Mouse (Mus musculus): ENCODE data around the gene Arhgap30. TPM values are rescaled to one million over a fixed set of nuclear protein-coding genes. Genes with fewer than 3 reads are reported as not detected.

The Arhgap30 gene
- polyA plus RNA-seq, 1 experiment from 2014 or later = 1.5 TPM

- H3K27ac ChIP-seq = no peak overlapping the region
- no peaks in the 10 kb centered on the region for H3K27me3 ChIP-seq
- no peak overlapping the region for H3K9ac ChIP-seq
- ATAC-seq (ENCODE audit: low FRiP score, low read depth) = no peak
- no peaks in the 10 kb centered on the region for H3K36me3 ChIP-seq
- no peak overlapping the region for H3K4me3 ChIP-seq
- WGBS = 75% methylated on average over 5 of the region's 5 CpGs
- no peaks in the 10 kb centered on the region for H3K4me1 ChIP-seq
- H3K9me3 ChIP-seq = no peaks in the 10 kb centered on the region
- no peak overlapping the region for H3K4me2 ChIP-seq (replicated peaks)
Measured at GRCm38 (mm10) chr1:171452923-171453322, 64.2 kb downstream of the Arhgap30 start.

- H3K27me3 ChIP-seq = no peaks in the 10 kb centered on the region
- no peak overlapping the region for H3K4me3 ChIP-seq
- H3K27ac ChIP-seq = no peak overlapping the region
- H3K4me1 ChIP-seq = peaks cover 5% of the 10 kb centered on the region; the same call in 1 of the 2 replicates
- 73% methylated on average over 6 of the region's 6 CpGs for WGBS
- no peak overlapping the region for H3K4me2 ChIP-seq (replicated peaks)
- ATAC-seq (ENCODE audit: low FRiP score, low read depth) = 0 out of 2 replicates have a peak, but pooled peaks have one; percentile 15
- no peaks in the 10 kb centered on the region for H3K9me3 ChIP-seq
- no peaks in the 10 kb centered on the region for H3K36me3 ChIP-seq
- no peak overlapping the region for H3K9ac ChIP-seq
Measured at GRCm38 (mm10) chr1:171454926-171455325, 66.2 kb downstream of the Arhgap30 start.

- peaks cover 8% of the 10 kb centered on the region; the same call in 1 of the 2 replicates for H3K4me1 ChIP-seq
- 0 out of 2 replicates have a peak, but pooled peaks cover 4% of the 10 kb centered on the region for H3K36me3 ChIP-seq
- H3K9ac ChIP-seq = no peak overlapping the region
- H3K4me2 ChIP-seq (replicated peaks) = no peak overlapping the region
- H3K4me3 ChIP-seq = no peak overlapping the region
- no peak overlapping the region for H3K27ac ChIP-seq
- WGBS = 97% methylated on average over 1 of the region's 1 CpGs
- no peaks in the 10 kb centered on the region for H3K9me3 ChIP-seq
- no peaks in the 10 kb centered on the region for H3K27me3 ChIP-seq
- ATAC-seq (ENCODE audit: low FRiP score, low read depth) = no peak
Measured at GRCm38 (mm10) chr1:171457568-171457967, 68.8 kb downstream of the Arhgap30 start.

GRCm38 (mm10) chr1:171459791-171460190, 71.0 kb downstream of the Arhgap30 start:
- no peaks in the 10 kb centered on the region for H3K9me3 ChIP-seq
- H3K4me2 ChIP-seq (replicated peaks) = no peak overlapping the region
- H3K27me3 ChIP-seq = no peaks in the 10 kb centered on the region
- peaks cover 8% of the 10 kb centered on the region; the same call in 1 of the 2 replicates for H3K4me1 ChIP-seq
- H3K4me3 ChIP-seq = no peak overlapping the region
- H3K36me3 ChIP-seq = 0 out of 2 replicates have a peak, but pooled peaks cover 4% of the 10 kb centered on the region
- 34% methylated on average over 5 of the region's 5 CpGs for WGBS
- H3K9ac ChIP-seq = no peak overlapping the region; the same call in 1 of the 2 replicates
- H3K27ac ChIP-seq = no peak overlapping the region
- no peak for ATAC-seq (ENCODE audit: low FRiP score, low read depth)

Other genes with a start within 250 kb of the Arhgap30 start
- 224 and 236 TPM in 2 replicates for gene Sdhc, start 238.4 kb upstream of the Arhgap30 start, polyA plus RNA-seq (2015; fragmentation: Nextera tagmentation; extraction: Ambion mirVana)
- gene Mpz, start 238.2 kb upstream of the Arhgap30 start, polyA plus RNA-seq (2015; fragmentation: Nextera tagmentation; extraction: Ambion mirVana) = 5.0 and 6.8 TPM in 2 replicates
- 2.8 and 3.3 TPM in 2 replicates for gene Pcp4l1, start 192.7 kb upstream of the Arhgap30 start, polyA plus RNA-seq (2015; fragmentation: Nextera tagmentation; extraction: Ambion mirVana)
- gene Nr1i3, start 175.0 kb upstream of the Arhgap30 start, polyA plus RNA-seq (2015; fragmentation: Nextera tagmentation; extraction: Ambion mirVana) = 0.19 and 0.25 TPM in 2 replicates
- gene Tomm40l, start 166.4 kb upstream of the Arhgap30 start, polyA plus RNA-seq (2015; fragmentation: Nextera tagmentation; extraction: Ambion mirVana) = 32.3 and 34.4 TPM in 2 replicates
- gene Apoa2, start 163.9 kb upstream of the Arhgap30 start, polyA plus RNA-seq (2015; fragmentation: Nextera tagmentation; extraction: Ambion mirVana) = 2.0 and 15.7 TPM in 2 replicates
- 37.8 and 39.1 TPM in 2 replicates for gene Fcer1g, start 154.6 kb upstream of the Arhgap30 start, polyA plus RNA-seq (2015; fragmentation: Nextera tagmentation; extraction: Ambion mirVana)
- gene Adamts4, start 138.5 kb upstream of the Arhgap30 start, polyA plus RNA-seq (2015; fragmentation: Nextera tagmentation; extraction: Ambion mirVana) = 12.7 and 14.3 TPM in 2 replicates
- 253 and 254 TPM in 2 replicates for gene Ndufs2, start 137.6 kb upstream of the Arhgap30 start, polyA plus RNA-seq (2015; fragmentation: Nextera tagmentation; extraction: Ambion mirVana)
- gene B4galt3, start 118.6 kb upstream of the Arhgap30 start, polyA plus RNA-seq (2015; fragmentation: Nextera tagmentation; extraction: Ambion mirVana) = 86.2 and 94.0 TPM in 2 replicates
- gene Ppox, start 107.8 kb upstream of the Arhgap30 start, polyA plus RNA-seq (2015; fragmentation: Nextera tagmentation; extraction: Ambion mirVana) = 69.7 and 77.4 TPM in 2 replicates
- 126 TPM in 2 replicates for gene Usp21, start 101.0 kb upstream of the Arhgap30 start, polyA plus RNA-seq (2015; fragmentation: Nextera tagmentation; extraction: Ambion mirVana)
- 110 and 116 TPM in 2 replicates for gene Ufc1, start 93.9 kb upstream of the Arhgap30 start, polyA plus RNA-seq (2015; fragmentation: Nextera tagmentation; extraction: Ambion mirVana)
- gene Dedd, start 59.8 kb upstream of the Arhgap30 start, polyA plus RNA-seq (2015; fragmentation: Nextera tagmentation; extraction: Ambion mirVana) = 61.1 and 66.2 TPM in 2 replicates
- gene Nit1, start 43.3 kb upstream of the Arhgap30 start, polyA plus RNA-seq (2015; fragmentation: Nextera tagmentation; extraction: Ambion mirVana) = 43.5 and 43.9 TPM in 2 replicates
- gene Pfdn2, start 43.3 kb upstream of the Arhgap30 start, polyA plus RNA-seq (2015; fragmentation: Nextera tagmentation; extraction: Ambion mirVana) = 120 and 128 TPM in 2 replicates
- gene Klhdc9, start 28.2 kb upstream of the Arhgap30 start, polyA plus RNA-seq (2015; fragmentation: Nextera tagmentation; extraction: Ambion mirVana) = 2.2 and 2.3 TPM in 2 replicates
- gene Nectin4, start 18.9 kb upstream of the Arhgap30 start, polyA plus RNA-seq (2015; fragmentation: Nextera tagmentation; extraction: Ambion mirVana) = 11.7 and 13.7 TPM in 2 replicates
- gene Usf1, start 22.4 kb downstream of the Arhgap30 start, polyA plus RNA-seq (2015; fragmentation: Nextera tagmentation; extraction: Ambion mirVana) = 102 and 118 TPM in 2 replicates
- gene Tstd1, start 29.9 kb downstream of the Arhgap30 start, polyA plus RNA-seq (2015; fragmentation: Nextera tagmentation; extraction: Ambion mirVana) = 7.3 and 9.0 TPM in 2 replicates
- 40.4 and 40.6 TPM in 2 replicates for gene F11r, start 48.6 kb downstream of the Arhgap30 start, polyA plus RNA-seq (2015; fragmentation: Nextera tagmentation; extraction: Ambion mirVana)
- 15.8 and 16.4 TPM in 2 replicates for gene Alyref2, start 114.5 kb downstream of the Arhgap30 start, polyA plus RNA-seq (2015; fragmentation: Nextera tagmentation; extraction: Ambion mirVana)
- gene Itln1, start 146.3 kb downstream of the Arhgap30 start, polyA plus RNA-seq (2015; fragmentation: Nextera tagmentation; extraction: Ambion mirVana) = not detected in 2 replicates
- 0.11 TPM in 1 of 2 replicates, not detected in the other for gene Cd244a, start 170.2 kb downstream of the Arhgap30 start, polyA plus RNA-seq (2015; fragmentation: Nextera tagmentation; extraction: Ambion mirVana)
- gene Ly9, start 218.5 kb downstream of the Arhgap30 start, polyA plus RNA-seq (2015; fragmentation: Nextera tagmentation; extraction: Ambion mirVana) = 0.18 and 0.29 TPM in 2 replicates

Data from limb, embryonic 13.5 days (tissue).